Comparison of ENCODE assay signal across 8 mouse cellular contexts in the genomic region with DNA sequence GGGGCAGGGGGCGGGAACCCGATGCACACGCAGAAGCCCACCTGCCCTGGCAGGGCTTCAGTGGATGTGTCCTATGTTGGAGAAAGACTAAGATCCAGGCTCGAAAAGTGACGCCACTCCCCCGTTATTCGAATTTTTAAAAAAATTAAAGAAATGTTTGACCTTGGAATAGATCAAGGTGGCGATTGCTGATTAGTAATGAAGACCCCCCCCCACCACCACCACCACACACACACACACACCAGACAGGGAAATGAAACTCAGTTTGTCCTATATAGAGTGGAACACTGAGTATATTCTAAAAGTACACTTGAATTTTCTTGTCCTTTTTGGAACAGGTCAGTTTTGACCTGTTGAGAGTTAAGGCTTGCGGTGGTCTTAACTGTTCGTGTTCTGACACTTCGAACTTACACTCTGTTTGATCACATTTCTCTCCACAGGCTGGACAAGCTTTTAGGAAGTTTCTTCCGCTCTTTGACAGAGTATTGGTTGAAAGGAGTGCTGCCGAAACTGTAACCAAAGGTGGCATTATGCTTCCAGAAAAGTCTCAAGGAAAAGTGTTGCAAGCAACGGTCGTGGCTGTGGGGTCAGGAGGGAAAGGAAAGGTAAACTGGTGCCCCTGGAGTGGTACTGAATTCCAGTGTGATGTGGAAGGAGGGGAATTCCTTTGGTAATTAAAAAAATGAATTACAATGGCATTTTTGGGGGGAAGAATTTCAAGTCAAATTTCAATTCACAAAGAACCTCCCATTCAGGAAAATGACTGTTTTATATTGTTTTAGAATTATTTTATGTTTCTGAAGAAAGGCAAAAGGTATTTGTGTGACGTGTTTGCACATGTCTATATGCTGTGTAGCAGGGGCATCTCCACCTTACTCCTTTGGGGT. TPM values are rescaled to one million over a fixed set of nuclear protein-coding genes. Genes with fewer than 3 reads are reported as not detected.
DNase-seq lines count a peak whose midpoint lies in the region; ATAC-seq and TF ChIP-seq lines count a peak whose summit lies in the region.

No protein-coding gene starts in this region.

- 5% methylated on average over 16 of the region's 16 CpGs for WGBS in kidney, embryonic 16.5 days
- 10% methylated on average over 16 of the region's 16 CpGs for WGBS in hindbrain, embryonic 15.5 days
- WGBS in midbrain, embryonic 15.5 days: 9% methylated on average over 16 of the region's 16 CpGs

- H3K9me3 ChIP-seq in kidney, embryonic 16.5 days (ENCODE audit: low read length): no peaks in the 10 kb centered on the region
- H3K9me3 ChIP-seq in hindbrain, embryonic 15.5 days: no peaks in the 10 kb centered on the region
- no peaks in the 10 kb centered on the region for H3K9me3 ChIP-seq in midbrain, embryonic 15.5 days

- peaks cover 30% of the 10 kb centered on the region for H3K4me1 ChIP-seq in kidney, embryonic 16.5 days (ENCODE audit: insufficient read depth, low read length)
- H3K4me1 ChIP-seq in hindbrain, embryonic 15.5 days (replicated peaks): peaks cover 43% of the 10 kb centered on the region
- peaks cover 40% of the 10 kb centered on the region for H3K4me1 ChIP-seq in midbrain, embryonic 15.5 days

- no peak for ATAC-seq in kidney, embryonic 16.5 days (ENCODE audit: low FRiP score, low TSS enrichment)
- no peak for ATAC-seq in hindbrain, embryonic 15.5 days (ENCODE audit: low FRiP score, low read depth)
- ATAC-seq in midbrain, embryonic 15.5 days (replicated peaks): no peak; the same call in 1 of the 2 replicates

- peak overlapping the region; percentile 81 for H3K4me2 ChIP-seq in kidney, embryonic 16.5 days (replicated peaks; ENCODE audit: low read depth, low read length)
- H3K4me2 ChIP-seq in hindbrain, embryonic 15.5 days: peak overlapping the region; percentile 71
- peak overlapping the region; percentile 76 for H3K4me2 ChIP-seq in midbrain, embryonic 15.5 days

- TF ChIP-seq POLR2A in brain, embryonic 14.5 days (IDR thresholded peaks at IDR 0.05; ENCODE audit: borderline replicate concordance, extremely low read depth, insufficient read depth, insufficient read length, poor library complexity, severe bottlenecking): no peak

- peak overlapping the region; percentile 97 for H3K27ac ChIP-seq in kidney, embryonic 16.5 days (ENCODE audit: low read length)
- H3K27ac ChIP-seq in hindbrain, embryonic 15.5 days (replicated peaks): peak overlapping the region; percentile 98
- H3K27ac ChIP-seq in midbrain, embryonic 15.5 days: peak overlapping the region; percentile 97

- DNase-seq in kidney, adult 9 months: no peak
- DNase-seq in brain, embryonic 14.5 days (ENCODE audit: low read depth): peak; percentile 3
- DNase-seq in urinary bladder, postnatal 14 days (ENCODE audit: low spot score): no peak
- DNase-seq in urinary bladder, postnatal 4 days (ENCODE audit: low spot score in 2 of 2): no peak
- no peak for DNase-seq in spleen, postnatal 14 days (ENCODE audit: low spot score in 2 of 2)

- H3K36me3 ChIP-seq in kidney, embryonic 16.5 days (ENCODE audit: insufficient read depth, low read length): peaks cover 25% of the 10 kb centered on the region
- peaks cover 44% of the 10 kb centered on the region for H3K36me3 ChIP-seq in hindbrain, embryonic 15.5 days
- H3K36me3 ChIP-seq in midbrain, embryonic 15.5 days (replicated peaks): peaks cover 22% of the 10 kb centered on the region; the same call in 1 of the 2 replicates

- peak overlapping the region; percentile 98 for H3K9ac ChIP-seq in kidney, embryonic 16.5 days (replicated peaks; ENCODE audit: low read length)
- peak overlapping the region; percentile 99 for H3K9ac ChIP-seq in hindbrain, embryonic 15.5 days
- peak overlapping the region; percentile 94 for H3K9ac ChIP-seq in midbrain, embryonic 15.5 days

- TF ChIP-seq CTCF in brain, embryonic 14.5 days (IDR thresholded peaks at IDR 0.05; ENCODE audit: borderline replicate concordance, extremely low read depth, insufficient read depth, insufficient read length): no peak

- no peaks in the 10 kb centered on the region for H3K27me3 ChIP-seq in kidney, embryonic 16.5 days (ENCODE audit: insufficient read depth, low read length)
- H3K27me3 ChIP-seq in hindbrain, embryonic 15.5 days: no peaks in the 10 kb centered on the region
- H3K27me3 ChIP-seq in midbrain, embryonic 15.5 days (replicated peaks): no peaks in the 10 kb centered on the region

- peak overlapping the region; percentile 97 for H3K4me3 ChIP-seq in kidney, embryonic 16.5 days (ENCODE audit: low read length)
- peak overlapping the region; percentile 100 for H3K4me3 ChIP-seq in hindbrain, embryonic 15.5 days
- peak overlapping the region; percentile 92 for H3K4me3 ChIP-seq in midbrain, embryonic 15.5 days

RNA-seq across cellular contexts. Expression of gene Hspd1, which starts 0.8 kb away (rescaled TPM):
- polyA plus RNA-seq in kidney, embryonic 16.5 days (2015; fragmentation: Nextera tagmentation; extraction: Ambion mirVana): 480 and 498 TPM in 2 replicates
- 108 and 128 TPM in 2 replicates for polyA plus RNA-seq in brain, embryonic 14.5 days (2012; rRNA removed)
- 272 and 273 TPM in 2 replicates for polyA plus RNA-seq in hindbrain, embryonic 15.5 days (2015; fragmentation: Nextera tagmentation; extraction: Ambion mirVana)
- 254 and 262 TPM in 2 replicates for polyA plus RNA-seq in midbrain, embryonic 15.5 days (2015; fragmentation: Nextera tagmentation; extraction: Ambion mirVana)

RNA-seq across cellular contexts. Expression of gene Hspe1, which starts 0.9 kb away (rescaled TPM):
- polyA plus RNA-seq in kidney, embryonic 16.5 days (2015; fragmentation: Nextera tagmentation; extraction: Ambion mirVana): 404 and 411 TPM in 2 replicates
- 160 and 176 TPM in 2 replicates for polyA plus RNA-seq in brain, embryonic 14.5 days (2012; rRNA removed)
- polyA plus RNA-seq in hindbrain, embryonic 15.5 days (2015; fragmentation: Nextera tagmentation; extraction: Ambion mirVana): 240 and 257 TPM in 2 replicates
- polyA plus RNA-seq in midbrain, embryonic 15.5 days (2015; fragmentation: Nextera tagmentation; extraction: Ambion mirVana): 195 and 203 TPM in 2 replicates

RNA-seq across cellular contexts. Expression of gene Coq10b, which starts 36.3 kb away (rescaled TPM):
- 15.3 and 16.5 TPM in 2 replicates for polyA plus RNA-seq in kidney, embryonic 16.5 days (2015; fragmentation: Nextera tagmentation; extraction: Ambion mirVana)
- 20.3 and 24.9 TPM in 2 replicates for polyA plus RNA-seq in brain, embryonic 14.5 days (2012; rRNA removed)
- polyA plus RNA-seq in hindbrain, embryonic 15.5 days (2015; fragmentation: Nextera tagmentation; extraction: Ambion mirVana): 29.2 and 30.1 TPM in 2 replicates
- polyA plus RNA-seq in midbrain, embryonic 15.5 days (2015; fragmentation: Nextera tagmentation; extraction: Ambion mirVana): 29.2 and 33.3 TPM in 2 replicates

RNA-seq across cellular contexts. Expression of gene Mob4, which starts 42.2 kb away (rescaled TPM):
- polyA plus RNA-seq in kidney, embryonic 16.5 days (2015; fragmentation: Nextera tagmentation; extraction: Ambion mirVana): 134 and 139 TPM in 2 replicates
- 57.3 and 58.9 TPM in 2 replicates for polyA plus RNA-seq in brain, embryonic 14.5 days (2012; rRNA removed)
- 156 and 158 TPM in 2 replicates for polyA plus RNA-seq in hindbrain, embryonic 15.5 days (2015; fragmentation: Nextera tagmentation; extraction: Ambion mirVana)
- polyA plus RNA-seq in midbrain, embryonic 15.5 days (2015; fragmentation: Nextera tagmentation; extraction: Ambion mirVana): 165 and 174 TPM in 2 replicates
